Mouse (Mus musculus) gastrocnemius, postnatal 36 days (tissue): Measurements from ENCODE around the gene Defa32. TPM values are rescaled to one million over a fixed set of nuclear protein-coding genes. Genes with fewer than 3 reads are reported as not detected.
"Not testable (repeated sequence)": the region's sequence is repeated elsewhere in the genome, so short reads cannot be mapped to it uniquely, and the experiment has no call there.

Source experiments
- DNase-seq, 2 experiments: peaks; one replicate each; pipeline ENCODE4 v3.0.0; 2022
- intact Hi-C: fragments of 180-260 bp; cut with DNase I; formaldehyde crosslinking; loops from one replicate; pipeline ENCODE4 v1.15.1; 2025
- long read RNA-seq, 2 experiments: library from polyadenylated mRNA; stranded (forward); transcript quantifications; one replicate each; pipeline ENCODE4 v2.0.0; 2021
- total RNA-seq, 2 experiments: library from RNA; stranded (reverse); gene quantifications; 2 replicates each; pipeline ENCODE4 v1.2.3; 2021

The Defa32 gene
- total RNA-seq, result not detected
- long read RNA-seq, experiment 1, result 0 reads
- long read RNA-seq, experiment 2, result 0 reads

GRCm38 (mm10) chr8:21528732-21529131, at the start of gene Defa32:
Gene Defa32 (plus strand): TSS chr8:21529032.
- DNase-seq, intact Hi-C loops: not testable (repeated sequence)

GRCm38 (mm10) chr8:21508958-21509357, 19.9 kb upstream of the Defa32 start, which contains the start of gene Defa20:
Gene Defa20 (plus strand): TSS chr8:21509258.
- not testable (repeated sequence) for DNase-seq

GRCm38 (mm10) chr8:21565086-21565485, 36.3 kb downstream of the Defa32 start, which contains the start of gene Defa37:
Gene Defa37 (plus strand): TSS chr8:21565386.
- DNase-seq, intact Hi-C loops: not testable (repeated sequence)

More at GRCm38 (mm10) chr8:21508958-21509357, 19.9 kb upstream of the Defa32 start, which contains the start of gene Defa20:
- intact Hi-C loops, result not testable (repeated sequence)

Other genes starting within 250 kb of the Defa32 start
- gene Defa27, start 213.5 kb upstream of the Defa32 start, total RNA-seq, result not detected
- not detected for gene Defa29, start 202.0 kb upstream of the Defa32 start, total RNA-seq
- gene Defa2, start 150.5 kb upstream of the Defa32 start, total RNA-seq, result not detected
- gene Defa33, start 137.2 kb upstream of the Defa32 start, total RNA-seq, result not detected
- not detected for gene Defa36, start 101.6 kb upstream of the Defa32 start, total RNA-seq
- gene Gm7849, start 72.5 kb upstream of the Defa32 start, total RNA-seq, result not detected
- not detected for gene Defa20, start 19.8 kb upstream of the Defa32 start, total RNA-seq
- not detected for gene Defa37, start 36.4 kb downstream of the Defa32 start, total RNA-seq
- not detected for gene Defa28, start 54.0 kb downstream of the Defa32 start, total RNA-seq
- not detected for gene Gm7861, start 65.5 kb downstream of the Defa32 start, total RNA-seq
- not detected for gene Defa26, start 89.2 kb downstream of the Defa32 start, total RNA-seq
- gene Defa17, start 126.7 kb downstream of the Defa32 start, total RNA-seq, result not detected
- not detected for gene Defa34, start 136.8 kb downstream of the Defa32 start, total RNA-seq
- gene AY761184, start 174.6 kb downstream of the Defa32 start, total RNA-seq, result not detected
- gene Defa24, start 205.5 kb downstream of the Defa32 start, total RNA-seq, result not detected